Mouse (Mus musculus) kidney, embryonic 14.5 days (tissue): ENCODE measurements around the gene Ryr1. TPM values are rescaled to one million over a fixed set of nuclear protein-coding genes. Genes with fewer than 3 reads are reported as not detected.

Experiments
- ATAC-seq: fragments of 200-750 bp; cut with Nextera tagmentation; 2 replicates; pipeline ENCODE4 v1.8.0; 2017; ENCODE audit warnings: moderate number of reproducible peaks, mild to moderate bottlenecking, moderate TSS enrichment, moderate library complexity; ENCODE audit not compliant: low FRiP score, low TSS enrichment
- H3K27ac ChIP-seq: fragments of 300-500 bp; sonication (generic); 2 replicates; pipeline ENCODE4 v1.5.1; 2014; ENCODE audit warnings: low read depth, mild to moderate bottlenecking, low read length, moderate library complexity, mixed read lengths
- H3K27me3 ChIP-seq: fragments of 300-500 bp; sonication (generic); 2 replicates; pipeline ENCODE4 v1.6.1; 2014; ENCODE audit warnings: mild to moderate bottlenecking, low read length; ENCODE audit not compliant: control insufficient read depth, insufficient read depth
- H3K36me3 ChIP-seq: fragments of 300-500 bp; sonication (generic); 2 replicates; pipeline ENCODE4 v1.6.1; 2014; ENCODE audit warnings: low read length, mixed read lengths; ENCODE audit not compliant: control insufficient read depth, insufficient read depth
- H3K4me1 ChIP-seq: fragments of 300-500 bp; sonication (generic); 2 replicates; pipeline ENCODE4 v1.6.1; 2014; ENCODE audit warnings: low read length, mixed read lengths; ENCODE audit not compliant: control insufficient read depth, insufficient read depth
- H3K4me2 ChIP-seq: fragments of 300-500 bp; sonication (generic); replicated peaks from 2 replicates; pipeline ENCODE4 v1.6.1; 2014; ENCODE audit warnings: low read depth, mild to moderate bottlenecking, low read length
- H3K4me3 ChIP-seq: fragments of 300-500 bp; sonication (generic); 2 replicates; pipeline ENCODE4 v1.5.1; 2014; ENCODE audit warnings: mild to moderate bottlenecking, low read length
- H3K9ac ChIP-seq: fragments of 300-500 bp; sonication (generic); 2 replicates; pipeline ENCODE4 v1.6.1; 2014; ENCODE audit warnings: low read depth, mild to moderate bottlenecking, low read length, moderate library complexity
- H3K9me3 ChIP-seq: fragments of 300-500 bp; sonication (generic); 2 replicates; pipeline ENCODE4 v1.6.1; 2016; ENCODE audit warnings: low read length; ENCODE audit not compliant: control insufficient read depth
- WGBS: fragments of 180-500 bp; shearing (Covaris S2); extraction: QIAGEN DNeasy Blood & Tissue Kit; methylation state at CpG from one replicate; pipeline ENCODE4 v1.1.7; 2014; 5-methylcytosine and 5-hydroxymethylcytosine counted together
- polyA plus RNA-seq: library from polyadenylated mRNA; unstranded; fragments of >200 nt; fragmentation: Nextera tagmentation; extraction: Ambion mirVana; gene quantifications from 2 replicates; pipeline ENCODE4 v1.2.1, GENCODE M21; 2014

Gene Ryr1
- polyA plus RNA-seq, 1 experiment from 2014 or later = 1.1 TPM

DNA sequence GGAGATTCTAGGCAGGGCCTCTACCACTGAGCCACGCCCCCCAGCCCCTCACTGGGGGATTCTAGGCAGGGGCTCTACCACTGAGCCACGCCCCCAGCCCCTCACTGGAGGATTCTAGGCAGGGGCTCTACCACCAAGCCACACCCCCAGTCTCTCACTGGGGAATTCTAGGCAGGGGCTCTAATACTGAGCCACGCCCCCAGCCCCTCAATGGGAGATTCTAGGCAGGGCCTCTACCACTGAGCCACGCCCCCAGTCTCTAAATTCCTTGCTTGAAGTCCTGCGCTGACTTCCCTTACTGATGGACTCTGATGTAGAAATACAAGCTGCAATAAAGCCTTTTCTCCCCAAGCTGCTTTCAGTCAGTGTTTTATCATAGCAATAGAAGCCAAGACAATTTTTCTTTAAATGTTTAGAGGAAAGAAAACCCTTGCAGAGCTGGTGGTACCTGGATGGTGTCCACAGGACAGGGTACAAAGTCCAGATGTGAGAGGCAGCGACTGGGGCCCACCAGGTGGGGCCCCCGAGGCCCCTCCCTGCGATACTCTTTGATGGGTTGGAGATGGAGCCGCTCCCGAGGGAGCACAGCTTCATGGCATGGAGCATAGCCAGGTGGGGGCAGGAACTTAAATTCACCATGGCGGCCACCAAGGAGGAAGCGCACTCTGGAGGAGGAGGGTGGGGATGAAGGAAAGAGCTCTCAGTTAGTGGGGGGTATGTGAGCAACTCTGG, 23.5 kb downstream of the Ryr1 start:
- no peak overlapping the region for H3K9ac ChIP-seq
- no peaks in the 10 kb centered on the region for H3K36me3 ChIP-seq
- no peak overlapping the region for H3K4me2 ChIP-seq
- H3K9me3 ChIP-seq = no peaks in the 10 kb centered on the region
- WGBS = 91% methylated on average over 12 of the region's 12 CpGs
- no peaks in the 10 kb centered on the region for H3K27me3 ChIP-seq
- no peak overlapping the region for H3K27ac ChIP-seq
- no peak for ATAC-seq
- no peak overlapping the region for H3K4me3 ChIP-seq
- no peaks in the 10 kb centered on the region for H3K4me1 ChIP-seq

GRCm38 (mm10) chr7:29097131-29097530, 27.8 kb downstream of the Ryr1 start:
- H3K4me2 ChIP-seq = no peak overlapping the region
- H3K9me3 ChIP-seq = no peaks in the 10 kb centered on the region
- H3K4me3 ChIP-seq = no peak overlapping the region
- no peak overlapping the region for H3K27ac ChIP-seq
- H3K36me3 ChIP-seq = no peaks in the 10 kb centered on the region
- H3K4me1 ChIP-seq = no peaks in the 10 kb centered on the region
- WGBS = 89% methylated on average over 16 of the region's 16 CpGs
- no peak overlapping the region for H3K9ac ChIP-seq
- ATAC-seq = no peak
- no peaks in the 10 kb centered on the region for H3K27me3 ChIP-seq

DNA sequence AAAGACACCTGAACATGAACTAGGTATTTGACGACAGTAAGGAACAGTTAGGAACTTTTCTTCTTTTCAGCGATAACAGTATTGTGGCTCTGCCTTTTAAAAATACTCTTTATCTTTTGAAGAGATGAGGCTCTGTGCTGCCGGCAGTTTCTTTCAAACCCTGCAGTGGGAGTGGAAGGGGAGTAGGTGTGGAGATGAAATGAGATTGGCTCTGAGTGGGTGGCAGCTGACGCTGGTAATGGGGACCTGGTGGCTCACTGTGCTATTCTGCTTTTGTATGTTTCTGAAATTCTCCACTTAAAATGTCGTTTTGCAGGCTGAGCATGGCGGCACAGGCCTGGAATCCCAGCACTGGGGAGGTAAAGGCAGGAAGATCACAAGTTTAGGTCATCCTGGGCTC, 36.2 kb downstream of the Ryr1 start:
- Histone ChIP-seq H3K36me3 (no peaks in the 10 kb centered on the region), H3K4me2 (no peak overlapping the region), H3K27me3 (no peaks in the 10 kb centered on the region), H3K27ac (no peak overlapping the region), H3K9me3 (no peaks in the 10 kb centered on the region), H3K9ac (no peak overlapping the region), H3K4me1 (no peaks in the 10 kb centered on the region), H3K4me3 (no peak overlapping the region)
- 87% methylated on average over 6 of the region's 6 CpGs for WGBS
- no peak for ATAC-seq

- H3K9ac ChIP-seq = no peak overlapping the region
- no peaks in the 10 kb centered on the region for H3K4me1 ChIP-seq
- H3K36me3 ChIP-seq = no peaks in the 10 kb centered on the region
- no peak overlapping the region for H3K4me3 ChIP-seq
- no peak for ATAC-seq
- H3K9me3 ChIP-seq = no peaks in the 10 kb centered on the region
- WGBS = 91% methylated on average over 10 of the region's 10 CpGs
- H3K27ac ChIP-seq = no peak overlapping the region
- no peaks in the 10 kb centered on the region for H3K27me3 ChIP-seq
- H3K4me2 ChIP-seq = no peak overlapping the region
Observed at GRCm38 (mm10) chr7:29086902-29087301, 38.1 kb downstream of the Ryr1 start.

DNA sequence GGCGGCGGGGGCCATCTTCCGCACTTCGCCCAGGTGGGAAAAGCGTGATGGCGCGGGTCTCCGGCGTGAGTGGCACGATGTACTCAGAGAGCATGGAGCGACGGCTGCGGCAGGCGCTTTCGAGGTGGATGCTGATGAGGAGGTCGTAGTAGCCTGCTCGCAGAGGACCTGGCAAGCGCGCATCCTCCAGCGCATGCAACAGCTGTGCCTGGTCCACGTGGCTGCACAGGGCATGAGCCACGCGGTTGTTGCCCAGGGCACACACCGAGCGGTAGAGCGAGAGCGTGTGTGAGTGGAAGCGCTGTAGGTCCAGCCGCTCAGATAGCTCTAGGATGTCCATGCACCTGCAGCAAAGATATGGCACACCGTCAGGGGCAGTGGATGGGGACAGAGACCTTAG, 39.0 kb downstream of the Ryr1 start:
- no peak overlapping the region for H3K4me2 ChIP-seq
- no peaks in the 10 kb centered on the region for H3K27me3 ChIP-seq
- H3K9me3 ChIP-seq = no peaks in the 10 kb centered on the region
- H3K4me1 ChIP-seq = no peaks in the 10 kb centered on the region
- H3K36me3 ChIP-seq = no peaks in the 10 kb centered on the region
- 92% methylated on average over 30 of the region's 30 CpGs for WGBS
- H3K4me3 ChIP-seq = no peak overlapping the region
- no peak overlapping the region for H3K27ac ChIP-seq
- no peak overlapping the region for H3K9ac ChIP-seq
- ATAC-seq = no peak

DNA sequence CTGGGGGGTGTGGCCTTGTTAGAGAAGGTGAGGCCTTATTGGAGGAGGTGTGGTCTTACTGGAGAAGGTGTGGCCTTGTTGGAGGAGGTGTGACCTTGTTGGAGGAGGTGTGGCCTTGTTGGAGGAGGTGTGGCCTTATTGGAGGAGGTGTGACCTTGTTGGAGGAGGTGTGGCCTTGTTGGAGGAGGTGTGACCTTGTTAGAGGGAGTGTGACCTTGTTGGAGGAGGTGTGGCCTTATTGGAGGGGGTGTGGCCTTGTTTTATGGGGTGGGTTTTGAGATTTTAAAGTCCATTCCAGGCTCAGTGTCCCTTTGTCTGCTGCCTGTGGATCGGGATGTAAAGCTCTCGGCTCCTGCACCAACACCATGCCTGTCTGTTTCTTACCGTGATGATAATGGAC, 40.6 kb downstream of the Ryr1 start:
- WGBS = 96% methylated on average over 3 of the region's 3 CpGs
- no peak overlapping the region for H3K4me2 ChIP-seq
- H3K4me1 ChIP-seq = no peaks in the 10 kb centered on the region
- no peaks in the 10 kb centered on the region for H3K9me3 ChIP-seq
- H3K36me3 ChIP-seq = no peaks in the 10 kb centered on the region
- H3K4me3 ChIP-seq = no peak overlapping the region
- no peak overlapping the region for H3K27ac ChIP-seq
- no peaks in the 10 kb centered on the region for H3K27me3 ChIP-seq
- no peak for ATAC-seq
- no peak overlapping the region for H3K9ac ChIP-seq

GRCm38 (mm10) chr7:29079419-29079950, 45.5 kb downstream of the Ryr1 start:
- no peaks in the 10 kb centered on the region for H3K27me3 ChIP-seq
- H3K9ac ChIP-seq = no peak overlapping the region
- 76% methylated on average over 12 of the region's 12 CpGs for WGBS
- no peak overlapping the region for H3K4me2 ChIP-seq
- no peak overlapping the region for H3K4me3 ChIP-seq
- H3K36me3 ChIP-seq = no peaks in the 10 kb centered on the region
- H3K27ac ChIP-seq = no peak overlapping the region
- H3K4me1 ChIP-seq = no peaks in the 10 kb centered on the region
- H3K9me3 ChIP-seq = no peaks in the 10 kb centered on the region
- ATAC-seq = no peak; the same call in 1 of the 2 replicates

- no peaks in the 10 kb centered on the region for H3K36me3 ChIP-seq
- 79% methylated on average over 9 of the region's 9 CpGs for WGBS
- H3K27me3 ChIP-seq = peaks cover 9% of the 10 kb centered on the region; the same call in 1 of the 2 replicates
- no peak overlapping the region for H3K9ac ChIP-seq
- ATAC-seq = no peak
- no peak overlapping the region for H3K4me3 ChIP-seq
- H3K4me2 ChIP-seq = no peak overlapping the region
- H3K4me1 ChIP-seq = no peaks in the 10 kb centered on the region
- no peaks in the 10 kb centered on the region for H3K9me3 ChIP-seq
- no peak overlapping the region for H3K27ac ChIP-seq
Observed at GRCm38 (mm10) chr7:29076977-29077376, 48.0 kb downstream of the Ryr1 start.

DNA sequence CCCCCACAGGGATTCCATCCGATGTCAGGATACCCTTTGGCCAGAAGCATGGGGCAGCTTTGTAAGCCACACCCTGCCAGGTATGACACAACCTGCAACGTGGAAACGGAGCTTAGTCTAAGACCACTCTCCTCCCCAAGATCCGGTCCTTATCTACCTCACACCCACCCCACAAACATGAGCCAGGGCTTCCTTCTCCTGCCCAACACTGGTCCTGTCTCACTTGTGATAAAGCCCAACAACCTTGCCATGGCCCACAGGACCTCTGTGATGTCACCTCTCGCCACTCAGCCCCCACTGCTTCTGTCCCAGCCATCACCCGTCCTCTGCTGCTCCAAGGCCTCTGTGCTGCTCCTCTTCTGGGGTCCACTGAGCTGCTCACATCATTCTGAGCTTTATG, 49.8 kb downstream of the Ryr1 start:
- 71% methylated on average over 6 of the region's 6 CpGs for WGBS
- Histone ChIP-seq H3K4me3 (no peak overlapping the region), H3K27me3 (peaks cover 21% of the 10 kb centered on the region), H3K4me2 (no peak overlapping the region), H3K36me3 (no peaks in the 10 kb centered on the region), H3K9me3 (no peaks in the 10 kb centered on the region), H3K9ac (no peak overlapping the region), H3K4me1 (0 out of 2 replicates have a peak, but pooled peaks cover 7% of the 10 kb centered on the region), H3K27ac (no peak overlapping the region)
- ATAC-seq = no peak
